Mouse (Mus musculus) MEL (cell line): Measurements from ENCODE around the gene Rhoa. TPM values are rescaled to one million over a fixed set of nuclear protein-coding genes. Genes with fewer than 3 reads are reported as not detected.
A peak's percentile ranks its signal among the peaks of the same experiment; 100 is the strongest.

Source experiments
- DNase-seq: peaks from one replicate; pipeline ENCODE4 v3.0.0; 2011; ENCODE audit warnings: low read depth, low spot score
- H3K27ac ChIP-seq: 2 replicates; pipeline ENCODE4 v1.5.1; 2012; ENCODE audit warnings: low read depth, mild to moderate bottlenecking, control low read depth, low read length, moderate library complexity; ENCODE audit not compliant: control insufficient read depth
- H3K27me3 ChIP-seq, 2 experiments: fragments of 150-350 bp in 1 of 2; sonication (generic) in 1 of 2; 2 replicates each; pipeline ENCODE4 v1.6.1; 2012; ENCODE audit warnings: low read length in 2 of 2, mild to moderate bottlenecking in 2 of 2, improper control_type of control experiment in 1 of 2, moderate library complexity in 1 of 2; ENCODE audit not compliant: insufficient read depth in 2 of 2, control insufficient read depth in 1 of 2
- H3K36me3 ChIP-seq, 2 experiments: 2 replicates each; pipeline ENCODE4 v1.6.1; 2012 to 2014; ENCODE audit warnings: low read length in 2 of 2, improper control_type of control experiment in 1 of 2, inconsistent platforms in 1 of 2, mild to moderate bottlenecking in 1 of 2; ENCODE audit not compliant: insufficient read depth in 2 of 2, control insufficient read depth in 1 of 2
- H3K4me1 ChIP-seq, 2 experiments: fragments of 150-350 bp in 1 of 2; sonication (generic) in 1 of 2; 2 replicates each; pipeline ENCODE4 v1.6.1; 2012; ENCODE audit warnings: low read length in 2 of 2, improper control_type of control experiment in 1 of 2, mild to moderate bottlenecking in 1 of 2; ENCODE audit not compliant: insufficient read depth in 2 of 2, control insufficient read depth in 1 of 2
- H3K4me3 ChIP-seq, 2 experiments: fragments of 150-350 bp in 1 of 2; sonication (generic) in 1 of 2; 2 replicates each; pipeline ENCODE4 v1.5.1; 2012; ENCODE audit warnings: low read depth in 2 of 2, low read length in 2 of 2, mild to moderate bottlenecking in 2 of 2, moderate library complexity in 2 of 2, control low read depth in 1 of 2, improper control_type of control experiment in 1 of 2; ENCODE audit not compliant: control insufficient read depth in 1 of 2, insufficient read depth in 1 of 2
- H3K79me2 ChIP-seq: 2 replicates; pipeline ENCODE4 v1.6.1; 2012; ENCODE audit warnings: mild to moderate bottlenecking, low read length, moderate library complexity; ENCODE audit not compliant: control insufficient read depth, poor library complexity, insufficient read depth
- H3K9ac ChIP-seq: 2 replicates; pipeline ENCODE4 v1.6.1; 2012; ENCODE audit warnings: low read depth, mild to moderate bottlenecking, control low read depth, low read length, moderate library complexity; ENCODE audit not compliant: control insufficient read depth, poor library complexity, severe bottlenecking
- H3K9me3 ChIP-seq: fragments of 150-350 bp; sonication (generic); replicated peaks from 2 replicates; pipeline ENCODE4 v1.6.1; 2012; ENCODE audit warnings: mild to moderate bottlenecking, low read length, improper control_type of control experiment, moderate library complexity; ENCODE audit not compliant: insufficient read depth
- BHLHE40 ChIP-seq: IDR thresholded peaks from 2 replicates; pipeline ENCODE4 v1.6.1; 2012; ENCODE audit warnings: low read depth, mild to moderate bottlenecking, inconsistent platforms, low read length, improper control_type of control experiment, borderline replicate concordance
- CHD1 ChIP-seq: IDR thresholded peaks from 2 replicates; pipeline ENCODE4 v1.6.1; 2012; ENCODE audit warnings: low read depth, mild to moderate bottlenecking, inconsistent platforms, low read length, improper control_type of control experiment
- CHD2 ChIP-seq: IDR thresholded peaks from 2 replicates; pipeline ENCODE4 v1.6.1; 2011; ENCODE audit warnings: low read length, improper control_type of control experiment
- E2F4 ChIP-seq: IDR thresholded peaks from 2 replicates; pipeline ENCODE4 v1.6.1; 2011; ENCODE audit warnings: low read depth, low read length, improper control_type of control experiment, borderline replicate concordance
- ELF1 ChIP-seq: IDR thresholded peaks from 2 replicates; pipeline ENCODE4 v1.6.1; 2014; ENCODE audit warnings: low read depth, mild to moderate bottlenecking, inconsistent platforms, low read length, improper control_type of control experiment, moderate library complexity
- EP300 ChIP-seq, 2 experiments: IDR thresholded peaks; 2 replicates each; pipeline ENCODE4 v1.6.1; 2011; ENCODE audit warnings: improper control_type of control experiment in 2 of 2, low read length in 2 of 2, low read depth in 1 of 2, mild to moderate bottlenecking in 1 of 2
- GATA1 ChIP-seq: IDR thresholded peaks from 2 replicates; pipeline ENCODE4 v1.6.1; 2011; ENCODE audit warnings: low read depth, low read length, improper control_type of control experiment
- MAFK ChIP-seq: IDR thresholded peaks from 2 replicates; pipeline ENCODE4 v1.6.1; 2011; ENCODE audit warnings: low read depth, mild to moderate bottlenecking, low read length, improper control_type of control experiment, borderline replicate concordance
- MEF2A ChIP-seq: IDR thresholded peaks from 2 replicates; pipeline ENCODE4 v1.6.1; 2014; ENCODE audit warnings: low read depth, mild to moderate bottlenecking, inconsistent platforms, low read length, improper control_type of control experiment; ENCODE audit not compliant: poor library complexity, insufficient replicate concordance, severe bottlenecking; ENCODE audit errors: extremely low read depth
- MXI1 ChIP-seq: IDR thresholded peaks from 2 replicates; pipeline ENCODE4 v1.6.1; 2011; ENCODE audit warnings: mild to moderate bottlenecking, low read depth, low read length, improper control_type of control experiment
- MYC ChIP-seq: IDR thresholded peaks from 2 replicates; pipeline ENCODE4 v1.6.1; 2011; ENCODE audit warnings: low read depth, mild to moderate bottlenecking, low read length, improper control_type of control experiment, moderate library complexity
- NELFE ChIP-seq: IDR thresholded peaks from 2 replicates; pipeline ENCODE4 v1.6.1; 2011; ENCODE audit warnings: low read depth, low read length, improper control_type of control experiment
- NRF1 ChIP-seq: IDR thresholded peaks from 2 replicates; pipeline ENCODE4 v1.6.1; 2014; ENCODE audit warnings: low read depth, mild to moderate bottlenecking, inconsistent platforms, low read length, improper control_type of control experiment, moderate library complexity; ENCODE audit not compliant: poor library complexity, insufficient read depth, severe bottlenecking
- POLR2AphosphoS2 ChIP-seq: IDR thresholded peaks from 2 replicates; pipeline ENCODE4 v1.6.1; 2011; ENCODE audit warnings: low read length, improper control_type of control experiment
- POLR2AphosphoS5 ChIP-seq: IDR thresholded peaks from 2 replicates; pipeline ENCODE4 v1.6.1; 2012; ENCODE audit warnings: low read depth, borderline replicate concordance, mild to moderate bottlenecking, inconsistent platforms, low read length, moderate library complexity, mixed read lengths
- RCOR1 ChIP-seq: IDR thresholded peaks from 2 replicates; pipeline ENCODE4 v1.6.1; 2012; ENCODE audit warnings: low read depth, mild to moderate bottlenecking, inconsistent platforms, low read length, improper control_type of control experiment
- TAL1 ChIP-seq: IDR thresholded peaks from 2 replicates; pipeline ENCODE4 v1.6.1; 2012; ENCODE audit warnings: mild to moderate bottlenecking, inconsistent platforms, low read length, moderate library complexity, mixed read lengths
- TCF12 ChIP-seq: IDR thresholded peaks from 2 replicates; pipeline ENCODE4 v1.6.1; 2014; ENCODE audit warnings: low read depth, mild to moderate bottlenecking, inconsistent platforms, low read length, improper control_type of control experiment, moderate library complexity
- USF1 ChIP-seq: IDR thresholded peaks from 2 replicates; pipeline ENCODE4 v1.6.1; 2014; ENCODE audit warnings: low read depth, mild to moderate bottlenecking, inconsistent platforms, low read length, improper control_type of control experiment, moderate library complexity
- USF2 ChIP-seq, 2 experiments: IDR thresholded peaks; 2 replicates each; pipeline ENCODE4 v1.6.1; 2011 to 2012; ENCODE audit warnings: improper control_type of control experiment in 2 of 2, low read length in 2 of 2, borderline replicate concordance in 1 of 2, inconsistent platforms in 1 of 2, low read depth in 1 of 2, mild to moderate bottlenecking in 1 of 2; ENCODE audit not compliant: insufficient read depth in 1 of 2
- ZKSCAN1 ChIP-seq: IDR thresholded peaks from 2 replicates; pipeline ENCODE4 v1.6.1; 2012; ENCODE audit warnings: low read depth, mild to moderate bottlenecking, inconsistent platforms, low read length, improper control_type of control experiment, moderate library complexity
- ZNF384 ChIP-seq: IDR thresholded peaks from 2 replicates; pipeline ENCODE4 v1.6.1; 2012; ENCODE audit warnings: low read depth, mild to moderate bottlenecking, inconsistent platforms, low read length, improper control_type of control experiment
- polyA plus RNA-seq, 2 experiments: library from polyadenylated mRNA; stranded (reverse) in 1 of 2; unstranded in 1 of 2; fragments of >175 nt in 1 of 2; fragments of >200 nt in 1 of 2; gene quantifications; 2 replicates each; pipeline versions ENCODE4 v1.2.1 to v1.2.4; 2012; ENCODE audit warnings: low replicate concordance in 2 of 2, low read depth in 1 of 2; ENCODE audit not compliant: insufficient read length in 2 of 2, insufficient read depth in 1 of 2, missing spikeins in 1 of 2
- total RNA-seq: library from RNA; depleted of rRNA; stranded (reverse); fragments of 300-350 nt; gene quantifications from 2 replicates; pipeline ENCODE4 v1.2.3, GENCODE M21; 2012

Rhoa gene
- total and polyA plus RNA-seq, 3 experiments: 80.9 to 241 TPM; not detected in 1

GRCm38 (mm10) chr9:108342301-108342831 lies 36.4 kb downstream of the Rhoa start (continued):
- TF ChIP-seq USF1 (no peak), NELFE (no peak), USF2 (IDR thresholded peaks at IDR 0.05; ENCODE audit: borderline replicate concordance in 1 of 2, insufficient read depth in 1 of 2, low read depth in 1 of 2, low read length in 2 of 2) (no peak), EP300 (IDR thresholded peaks at IDR 0.05; ENCODE audit: low read depth in 1 of 2, low read length in 2 of 2) (peak; percentile 80 to 84), GATA1 (peak; percentile 77), TAL1 (peak; percentile 30; the same call in 1 of the 2 replicates), NRF1 (no peak), E2F4 (no peak), BHLHE40 (no peak), POLR2AphosphoS5 (no peak), RCOR1 (no peak), CHD2 (no peak), MAFK (peak; percentile 56; the same call in 1 of the 2 replicates), CHD1 (peak; percentile 92; the same call in 1 of the 2 replicates)

- Histone ChIP-seq H3K4me3 (peak overlapping the region; percentile 15 to 30), H3K9me3 (no peaks in the 10 kb centered on the region), H3K79me2 (peaks cover 28% of the 10 kb centered on the region), H3K27ac (peak overlapping the region; percentile 98), H3K27me3 (no peaks in the 10 kb centered on the region), H3K36me3 (peaks cover 0 to 42% of the 10 kb centered on the region in 2 experiments; a peak in 2 of 4 replicates), H3K9ac (peak overlapping the region; percentile 53), H3K4me1 (peaks cover 24 to 49% of the 10 kb centered on the region in 2 experiments)
- peak; percentile 61 for DNase-seq
- TF ChIP-seq ELF1 (no peak), NELFE (no peak), ZNF384 (no peak), RCOR1 (no peak), ZKSCAN1 (no peak), CHD1 (no peak), MXI1 (peak; percentile 9; the same call in 1 of the 2 replicates), TCF12 (0 out of 2 replicates have a peak, but pooled peaks have one; percentile 13), CHD2 (no peak), GATA1 (no peak), MEF2A (no peak), POLR2AphosphoS2 (peak; percentile 33; the same call in 1 of the 2 replicates), MYC (no peak)
- TF ChIP-seq, all 39 proteins: peak for 3
Measured at GRCm38 (mm10) chr9:108343331-108343730, 37.4 kb downstream of the Rhoa start.
